Mouse (Mus musculus): Measurements from ENCODE around the gene Sod1.
"Not testable (repeated sequence)": the region's sequence is repeated elsewhere in the genome, so short reads cannot be mapped to it uniquely, and the experiment has no call there.

The Sod1 gene

DNA sequence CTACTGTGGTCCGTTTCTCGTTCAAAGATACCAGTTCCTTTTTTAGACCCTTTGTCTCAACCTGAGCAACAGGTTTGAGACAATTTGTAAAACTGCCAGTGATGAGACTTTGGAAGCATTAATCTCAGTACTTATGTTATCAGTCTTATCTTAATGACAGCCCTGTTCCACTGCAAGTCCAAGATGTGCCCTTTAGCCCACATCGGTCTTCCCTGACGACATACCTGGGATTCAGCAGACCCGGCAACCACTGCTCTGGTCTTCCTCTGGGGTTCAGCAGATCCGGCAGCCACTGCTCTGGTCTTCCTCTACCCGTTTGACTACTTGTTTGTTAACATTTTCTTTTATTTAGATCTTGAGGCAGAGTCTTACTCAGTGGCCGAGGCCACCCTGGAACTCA lies 8.8 kb upstream of the Sod1 start:
- no peak for DNase-seq (ENCODE audit: low spot score)

GRCm38 (mm10) chr16:90213477-90214339 lies 6.8 kb upstream of the Sod1 start:
- DNase-seq (ENCODE audit: low spot score): no peak

- no peak for DNase-seq (ENCODE audit: low spot score)
Measured at GRCm38 (mm10) chr16:90214731-90215565, 5.6 kb upstream of the Sod1 start.

DNA sequence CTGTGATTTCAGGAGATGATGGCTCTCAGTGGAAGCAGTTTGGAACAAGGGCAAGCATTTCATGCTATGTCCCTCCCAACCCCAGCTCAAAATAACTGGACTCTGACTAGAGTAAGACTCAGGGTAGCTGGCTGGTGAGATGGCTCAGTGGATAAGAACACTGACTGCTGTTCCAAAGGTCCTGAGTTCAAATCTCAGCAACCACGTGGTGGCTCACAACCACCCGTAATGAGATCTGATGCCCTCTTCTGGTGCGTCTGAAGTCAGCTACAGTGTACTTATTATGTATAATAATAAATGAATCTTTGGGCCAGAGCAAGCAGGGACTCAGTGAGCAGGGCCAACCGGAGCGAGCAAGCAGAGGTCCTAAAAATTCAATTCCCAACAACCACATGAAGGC lies 4.7 kb upstream of the Sod1 start:
- not testable (repeated sequence) for DNase-seq (ENCODE audit: low spot score)

DNA sequence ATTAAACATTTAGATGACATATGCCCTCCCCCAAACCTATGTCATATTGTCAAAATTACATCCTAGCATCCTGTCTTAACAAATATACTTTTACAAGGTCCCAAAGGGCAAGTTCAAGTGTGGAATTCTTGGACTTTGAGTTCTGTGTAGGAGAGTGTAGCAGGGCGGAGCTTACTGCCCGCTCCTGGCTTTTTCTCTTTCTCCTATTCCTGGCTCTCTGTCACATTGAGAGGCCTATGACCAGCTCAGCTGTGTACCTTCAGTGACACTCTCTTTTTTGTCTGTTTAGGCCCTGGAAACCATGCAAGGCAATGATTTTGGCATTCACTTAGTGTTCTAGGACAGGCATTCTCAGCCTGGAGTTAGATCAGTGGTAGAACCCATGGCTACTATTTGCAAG lies 4.1 kb upstream of the Sod1 start:
- no peak for DNase-seq (ENCODE audit: low spot score)

DNA sequence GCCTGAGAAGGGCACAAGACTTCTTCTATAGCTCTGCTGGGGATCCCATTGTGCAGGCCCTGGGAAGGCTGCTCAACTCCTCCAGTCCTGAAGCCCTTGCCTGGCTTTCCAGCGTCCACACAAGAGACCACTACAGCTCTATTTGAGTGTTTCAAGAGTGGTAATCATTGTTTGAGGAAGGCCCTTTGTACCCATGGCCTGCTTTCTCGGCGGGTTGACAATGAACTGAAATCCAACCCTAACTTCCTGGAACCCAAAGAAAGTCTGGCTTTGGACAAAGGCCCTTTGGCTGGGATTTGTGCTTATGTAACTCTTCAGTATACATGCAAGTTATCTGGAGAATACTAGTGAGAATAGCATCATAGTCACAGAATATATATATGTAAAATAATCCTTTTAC lies 3.2 kb upstream of the Sod1 start:
- DNase-seq (ENCODE audit: low spot score): peak; percentile 15

GRCm38 (mm10) chr16:90217926-90218325 lies 2.6 kb upstream of the Sod1 start:
- no peak for DNase-seq (ENCODE audit: low spot score)

DNA sequence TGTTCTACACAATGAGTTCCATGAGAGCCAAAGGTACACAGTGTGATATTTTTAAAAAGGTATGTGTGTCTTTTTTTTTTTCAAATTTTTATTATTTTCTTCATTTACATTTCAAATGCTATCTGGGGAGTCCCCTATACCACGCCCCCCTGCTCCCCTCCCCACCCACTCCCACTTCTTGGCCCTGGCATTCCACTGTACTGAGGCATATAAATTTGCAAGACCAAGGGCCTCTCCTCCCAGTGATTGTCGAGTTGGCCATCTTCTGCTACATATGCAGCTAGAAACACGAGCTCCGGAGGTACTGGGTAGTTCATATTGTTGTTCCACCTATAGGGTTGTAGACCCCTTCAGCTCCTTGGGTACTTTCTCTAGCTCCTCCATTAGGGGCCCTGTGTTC lies 1.1 kb upstream of the Sod1 start:
- DNase-seq (ENCODE audit: low spot score): not testable (repeated sequence)

DNA sequence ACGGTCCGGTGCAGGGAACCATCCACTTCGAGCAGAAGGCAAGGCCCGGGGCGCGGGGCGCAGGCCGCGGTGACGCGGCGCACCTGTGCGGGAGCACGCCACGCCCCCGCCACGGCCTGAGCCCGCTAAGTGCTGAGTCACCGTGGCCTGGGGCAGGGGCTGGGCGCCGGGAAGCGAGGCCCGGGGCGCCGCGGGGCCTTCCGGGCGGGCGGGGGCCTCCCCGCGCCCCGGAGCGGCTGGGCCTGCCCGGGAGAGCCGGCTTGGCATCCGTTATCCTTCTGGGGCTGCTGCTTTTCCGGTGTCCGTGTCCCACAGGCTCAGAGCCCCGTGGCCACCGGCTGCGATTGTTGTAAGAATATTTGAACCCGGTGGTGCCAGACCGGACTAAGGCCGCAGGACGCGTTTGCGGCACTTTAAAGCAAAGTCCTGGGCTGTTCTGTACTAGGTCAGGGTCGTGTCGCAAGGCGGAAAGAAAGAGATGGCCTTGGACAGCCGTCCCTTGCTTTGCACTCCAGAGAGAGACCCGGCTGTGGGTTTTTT lies 408 bp downstream of the Sod1 start:
- no peak for DNase-seq (ENCODE audit: low spot score)

DNA sequence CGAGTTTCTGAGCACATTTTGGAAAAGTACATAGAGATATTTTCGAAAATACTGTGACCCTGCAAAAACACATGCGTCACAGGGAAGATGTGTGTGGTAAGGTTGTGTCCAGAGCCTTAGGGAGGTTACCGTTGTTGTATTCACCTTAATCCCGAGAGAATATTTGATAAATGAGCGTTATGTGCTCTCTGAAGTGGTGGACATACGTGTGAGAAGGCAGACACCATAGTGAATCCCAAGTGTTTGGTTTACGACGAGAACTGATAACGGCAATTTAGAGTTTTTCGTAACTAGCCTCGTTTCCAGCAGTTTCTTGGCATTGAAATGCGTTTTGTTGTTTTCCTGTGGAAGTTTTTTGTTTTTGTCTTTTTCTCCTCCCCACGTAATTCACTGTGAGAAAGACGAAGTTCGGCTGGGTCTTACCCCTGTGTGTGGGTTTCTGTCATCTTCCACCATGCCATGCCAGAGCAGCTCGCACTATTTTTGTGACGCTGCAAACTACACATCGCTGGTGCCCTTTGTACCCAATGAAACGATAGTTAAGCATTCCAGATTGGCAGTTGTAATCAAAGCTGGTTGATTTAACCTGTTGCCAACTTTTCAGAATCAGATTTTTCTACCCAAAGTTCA lies 1.0 kb downstream of the Sod1 start:
- peak; percentile 13 for DNase-seq (ENCODE audit: low spot score)

- no peak for DNase-seq (ENCODE audit: low spot score)
Measured at GRCm38 (mm10) chr16:90229897-90230296, 9.3 kb downstream of the Sod1 start.

GRCm38 (mm10) chr16:90231302-90231701 lies 10.7 kb downstream of the Sod1 start:
- DNase-seq (ENCODE audit: low spot score): no peak

GRCm38 (mm10) chr16:90233702-90234101 lies 13.1 kb downstream of the Sod1 start:
- no peak for DNase-seq (ENCODE audit: low spot score)

DNA sequence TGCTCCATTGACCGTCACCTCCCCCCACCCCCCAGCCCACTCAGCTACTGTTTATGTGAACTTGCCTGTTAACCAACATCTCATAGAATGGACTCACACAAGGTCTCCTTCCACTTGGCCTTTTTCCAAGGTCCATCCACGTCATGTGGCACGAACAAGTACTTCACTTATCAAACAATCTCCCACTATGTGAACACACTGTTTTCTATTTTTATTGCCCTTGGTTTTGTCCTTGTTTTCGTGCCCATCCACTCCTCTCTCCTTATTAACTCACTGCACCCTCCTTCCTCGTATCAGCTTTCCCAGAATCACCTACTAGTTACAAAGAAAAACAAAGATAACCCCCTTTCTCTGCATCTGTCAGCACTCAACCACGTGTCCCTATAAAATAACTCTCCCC lies 14.1 kb downstream of the Sod1 start:
- no peak for DNase-seq (ENCODE audit: low spot score)

DNA sequence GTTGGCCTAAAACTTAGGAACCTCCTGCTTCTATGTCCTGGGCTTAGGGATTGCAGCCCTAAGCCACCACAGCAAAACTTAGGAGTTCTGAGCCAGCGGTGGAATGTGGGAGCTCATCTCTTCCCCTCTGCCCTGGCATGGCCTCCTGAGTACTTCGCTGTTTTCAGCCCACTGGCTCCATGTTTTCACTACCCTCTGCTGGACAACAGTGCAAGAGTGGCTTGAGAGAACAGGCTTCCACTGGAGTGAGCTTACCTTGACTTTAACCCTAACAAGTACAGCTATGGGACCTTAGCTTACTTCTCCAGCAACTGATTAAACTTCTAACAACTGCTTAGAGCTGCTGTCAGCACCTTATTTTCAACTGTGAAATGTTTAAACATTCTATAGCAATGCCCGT lies 14.6 kb downstream of the Sod1 start:
- no peak for DNase-seq (ENCODE audit: low spot score)

DNA sequence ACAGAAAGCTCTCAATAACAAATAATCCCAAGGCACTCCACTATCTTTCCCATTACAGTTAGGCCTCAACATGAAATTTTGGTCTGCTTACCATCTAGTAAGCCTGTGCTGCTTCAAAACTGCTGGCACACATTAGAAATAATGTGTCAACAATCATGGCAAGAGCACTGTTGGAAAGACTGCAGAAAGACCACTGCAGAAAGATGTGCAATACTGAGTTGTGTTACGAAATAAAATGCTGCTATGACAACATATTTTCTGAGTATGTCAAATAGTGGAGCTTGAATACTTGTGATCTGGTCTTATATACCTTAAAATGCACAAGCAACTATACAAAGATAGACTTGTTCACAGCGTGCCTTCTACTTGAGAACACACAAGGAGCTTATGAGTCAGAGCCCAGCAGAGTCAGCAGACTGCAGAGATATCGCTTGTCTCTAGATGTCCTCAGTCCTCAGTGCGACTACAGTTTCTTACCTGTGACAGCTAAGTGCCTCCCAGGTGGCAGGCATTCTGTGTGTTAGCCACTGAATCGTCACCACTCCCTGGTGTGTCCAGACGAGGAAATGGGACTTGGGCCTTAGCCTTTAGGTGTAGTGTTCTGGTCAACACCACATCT lies 18.7 kb downstream of the Sod1 start:
- DNase-seq (ENCODE audit: low spot score): no peak

DNA sequence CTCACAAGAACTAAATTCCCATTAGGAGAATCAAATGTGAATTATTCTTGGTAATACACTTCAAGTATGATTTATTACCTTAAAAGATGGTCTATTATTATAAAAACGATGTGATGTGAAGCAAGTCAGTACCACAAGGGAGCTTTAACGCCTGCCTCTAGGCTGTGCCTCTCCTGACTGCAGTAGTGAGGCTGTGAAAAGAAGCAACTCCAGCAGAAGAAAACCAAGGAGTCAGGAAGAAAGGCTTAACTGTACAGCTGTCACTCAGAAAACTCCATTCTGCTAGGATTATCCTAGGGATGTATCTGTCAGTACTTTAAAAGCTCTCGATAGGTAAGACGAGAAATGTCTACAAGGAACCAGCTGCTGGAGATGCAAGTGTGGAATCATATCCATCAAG lies 21.3 kb downstream of the Sod1 start:
- DNase-seq (ENCODE audit: low spot score): no peak

- DNase-seq (ENCODE audit: low spot score): no peak
Measured at GRCm38 (mm10) chr16:90242426-90243304, 22.1 kb downstream of the Sod1 start.

DNA sequence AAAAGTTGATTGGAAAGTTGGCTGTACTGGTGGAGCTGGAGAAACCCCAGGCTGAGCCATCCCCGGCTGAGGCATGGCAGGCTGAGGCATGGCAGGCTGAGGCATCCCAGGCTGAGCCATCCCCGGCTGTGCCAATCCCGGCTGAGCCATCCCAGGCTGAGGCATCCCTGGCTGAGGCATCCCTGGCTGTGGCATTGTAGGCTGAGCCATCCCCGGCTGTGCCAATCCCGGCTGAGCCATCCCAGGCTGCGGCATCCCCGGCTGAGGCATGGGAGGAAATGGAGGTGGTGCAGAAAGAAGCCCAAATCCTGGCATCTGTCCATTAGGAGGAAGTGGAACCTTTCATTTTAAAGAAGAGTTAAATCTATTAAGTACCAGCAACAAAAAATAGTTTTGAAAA lies 29.5 kb downstream of the Sod1 start:
- no peak for DNase-seq (ENCODE audit: low spot score)

GRCm38 (mm10) chr16:90251256-90251655 lies 30.7 kb downstream of the Sod1 start:
- DNase-seq (ENCODE audit: low spot score): not testable (repeated sequence)

- no peak for DNase-seq (ENCODE audit: low spot score)
Measured at GRCm38 (mm10) chr16:90252521-90252920, 32.0 kb downstream of the Sod1 start.
